ENCODE assay signal across 7 mouse cellular contexts in the genomic region with DNA sequence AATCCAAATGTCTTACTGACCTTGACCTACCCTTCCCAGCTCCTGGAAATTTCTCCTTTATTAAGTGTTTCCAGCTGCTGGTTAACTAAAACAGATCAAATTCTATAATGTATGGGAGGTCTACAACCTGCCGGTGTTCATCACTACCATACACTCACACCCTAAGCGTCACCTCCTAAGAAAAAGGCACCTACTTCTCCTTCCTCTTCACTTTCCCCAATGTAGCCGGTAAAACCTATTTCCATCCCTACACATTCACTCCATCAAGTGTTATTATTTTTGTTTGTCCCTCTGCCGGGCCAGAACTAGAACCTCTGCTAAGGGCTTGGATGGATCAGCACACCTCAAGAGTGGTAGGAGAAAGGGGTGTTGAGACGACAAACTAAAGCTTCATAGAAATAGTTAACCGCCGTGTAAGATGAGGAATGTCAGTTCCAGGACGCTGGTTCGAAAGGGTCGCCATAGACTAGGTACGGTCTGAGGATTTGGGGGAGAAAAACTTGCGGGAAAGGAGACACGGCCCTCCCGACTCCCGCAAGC. TPM values are rescaled to one million over a fixed set of nuclear protein-coding genes. Genes with fewer than 3 reads are reported as not detected.
A peak's percentile ranks its signal among the peaks of the same experiment; 100 is the strongest.
DNase-seq lines count a peak whose midpoint lies in the region; ATAC-seq and TF ChIP-seq lines count a peak whose summit lies in the region.

No protein-coding gene starts in this region.

- H3K4me3 ChIP-seq in spleen, adult 2 months (ENCODE audit: extremely low read depth, insufficient read depth, insufficient read length) = peak overlapping the region; percentile 73
- H3K4me3 ChIP-seq in forebrain, embryonic 10.5 days = peak overlapping the region; percentile 99
- peak overlapping the region; percentile 86 for H3K4me3 ChIP-seq in liver, embryonic 11.5 days (ENCODE audit: low read depth, low read length)

- no peak for TF ChIP-seq POLR2A in spleen, adult 2 months (IDR thresholded peaks at IDR 0.05; ENCODE audit: low read depth, low read length)

- H3K27me3 ChIP-seq in spleen, adult 2 months (ENCODE audit: control insufficient read depth, insufficient read depth, low read length) = no peaks in the 10 kb centered on the region
- peaks cover 14% of the 10 kb centered on the region; the same call in 1 of the 2 replicates for H3K27me3 ChIP-seq in forebrain, embryonic 10.5 days (ENCODE audit: poor library complexity, severe bottlenecking)
- no peaks in the 10 kb centered on the region for H3K27me3 ChIP-seq in liver, embryonic 11.5 days (replicated peaks; ENCODE audit: control insufficient read depth, insufficient read depth, low read length)

- peak; percentile 35 for ATAC-seq in liver, embryonic 11.5 days (replicated peaks; ENCODE audit: low FRiP score)

- no peak for DNase-seq in spleen, adult 2 months (ENCODE audit: low read depth in 1 of 2, low spot score in 2 of 2)
- no peak for DNase-seq in spleen, adult 12 weeks (ENCODE audit: low spot score)
- DNase-seq in forebrain, embryonic 10.5 days (ENCODE audit: extremely low spot score, low spot score) = no peak
- DNase-seq in liver, embryonic 11.5 days (ENCODE audit: low spot score) = no peak
- DNase-seq in natural killer cell, adult 2 months (ENCODE audit: low spot score in 2 of 2) = no peak
- no peak for DNase-seq in adrenal gland, postnatal 14 days
- DNase-seq in urinary bladder, adult 2 months (ENCODE audit: low spot score) = no peak

- H3K36me3 ChIP-seq in spleen, adult 2 months (ENCODE audit: control insufficient read depth, insufficient read depth, low read length) = peaks cover 2% of the 10 kb centered on the region; the same call in 1 of the 2 replicates
- peaks cover 27% of the 10 kb centered on the region for H3K36me3 ChIP-seq in forebrain, embryonic 10.5 days (replicated peaks)
- peaks cover 7% of the 10 kb centered on the region for H3K36me3 ChIP-seq in liver, embryonic 11.5 days (ENCODE audit: control insufficient read depth, insufficient read depth, low read length)

- no peak for TF ChIP-seq CTCF in spleen, adult 2 months (IDR thresholded peaks at IDR 0.05; ENCODE audit: extremely low read depth, insufficient read depth, insufficient read length, insufficient replicate concordance)

- peaks cover 5% of the 10 kb centered on the region; the same call in 1 of the 2 replicates for H3K4me1 ChIP-seq in spleen, adult 2 months (ENCODE audit: control insufficient read depth, insufficient read depth, insufficient read length)
- peaks cover 32% of the 10 kb centered on the region for H3K4me1 ChIP-seq in forebrain, embryonic 10.5 days
- H3K4me1 ChIP-seq in liver, embryonic 11.5 days (replicated peaks; ENCODE audit: control insufficient read depth, insufficient read depth, low read length) = peaks cover 12% of the 10 kb centered on the region

- 3% methylated on average over 15 of the region's 15 CpGs for WGBS in spleen, adult 2 months
- WGBS in forebrain, embryonic 10.5 days = 7% methylated on average over 15 of the region's 15 CpGs
- WGBS in liver, embryonic 11.5 days = 4% methylated on average over 15 of the region's 15 CpGs

- peak overlapping the region; percentile 90 for H3K9ac ChIP-seq in liver, embryonic 11.5 days (ENCODE audit: low read depth, low read length)

- peak overlapping the region; percentile 73 for H3K4me2 ChIP-seq in liver, embryonic 11.5 days

- no peak overlapping the region; the same call in 1 of the 2 replicates for H3K27ac ChIP-seq in spleen, adult 2 months (ENCODE audit: insufficient read depth, low read length)
- peak overlapping the region; percentile 98 for H3K27ac ChIP-seq in forebrain, embryonic 10.5 days
- no peak overlapping the region for H3K27ac ChIP-seq in liver, embryonic 11.5 days (ENCODE audit: low read depth, low read length)

- no peaks in the 10 kb centered on the region for H3K9me3 ChIP-seq in forebrain, embryonic 10.5 days
- no peaks in the 10 kb centered on the region for H3K9me3 ChIP-seq in liver, embryonic 11.5 days (ENCODE audit: control insufficient read depth, low read length)

RNA-seq across cellular contexts. Expression of a gene that starts 0.4 kb away (rescaled TPM):
- 2.2 and 2.6 TPM in 2 replicates for polyA plus RNA-seq in spleen, adult 2 months (2012; rRNA removed)
- polyA plus RNA-seq in forebrain, embryonic 10.5 days (2016; fragmentation: Nextera tagmentation; extraction: Ambion mirVana) = 11.6 and 11.9 TPM in 2 replicates
- 14.4 and 17.2 TPM in 2 replicates for polyA plus RNA-seq in liver, embryonic 11.5 days (2014; fragmentation: Nextera tagmentation; extraction: Ambion mirVana)
- total RNA-seq in adrenal gland, postnatal 14 days (2021) = 17.5 and 21.8 TPM in 2 replicates
- polyA plus RNA-seq in urinary bladder, adult 2 months (2012; rRNA removed) = 32.4 and 36.2 TPM in 2 replicates

RNA-seq across cellular contexts. Expression of a gene that starts 0.5 kb away (rescaled TPM):
- 1.4 and 3.5 TPM in 2 replicates for polyA plus RNA-seq in spleen, adult 2 months (2012; rRNA removed)
- 38.2 and 39.0 TPM in 2 replicates for polyA plus RNA-seq in forebrain, embryonic 10.5 days (2016; fragmentation: Nextera tagmentation; extraction: Ambion mirVana)
- polyA plus RNA-seq in liver, embryonic 11.5 days (2014; fragmentation: Nextera tagmentation; extraction: Ambion mirVana) = 27.7 and 30.7 TPM in 2 replicates
- 2.2 and 3.4 TPM in 2 replicates for total RNA-seq in adrenal gland, postnatal 14 days (2021)
- polyA plus RNA-seq in urinary bladder, adult 2 months (2012; rRNA removed) = 0.80 and 1.3 TPM in 2 replicates

RNA-seq across cellular contexts. Expression of a gene that starts 25.9 kb away (rescaled TPM):
- not detected in 2 replicates for polyA plus RNA-seq in spleen, adult 2 months (2012; rRNA removed)
- polyA plus RNA-seq in forebrain, embryonic 10.5 days (2016; fragmentation: Nextera tagmentation; extraction: Ambion mirVana) = not detected in 2 replicates
- not detected in 2 replicates for polyA plus RNA-seq in liver, embryonic 11.5 days (2014; fragmentation: Nextera tagmentation; extraction: Ambion mirVana)
- total RNA-seq in adrenal gland, postnatal 14 days (2021) = not detected in 2 replicates
- polyA plus RNA-seq in urinary bladder, adult 2 months (2012; rRNA removed) = not detected in 2 replicates

RNA-seq across cellular contexts. Expression of a gene that starts 35.3 kb away (rescaled TPM):
- polyA plus RNA-seq in spleen, adult 2 months (2012; rRNA removed) = 22.7 and 30.7 TPM in 2 replicates
- 8.0 and 9.7 TPM in 2 replicates for polyA plus RNA-seq in forebrain, embryonic 10.5 days (2016; fragmentation: Nextera tagmentation; extraction: Ambion mirVana)
- 5.7 and 6.0 TPM in 2 replicates for polyA plus RNA-seq in liver, embryonic 11.5 days (2014; fragmentation: Nextera tagmentation; extraction: Ambion mirVana)
- 2.0 and 5.2 TPM in 2 replicates for total RNA-seq in adrenal gland, postnatal 14 days (2021)
- polyA plus RNA-seq in urinary bladder, adult 2 months (2012; rRNA removed) = 4.5 and 4.7 TPM in 2 replicates

RNA-seq across cellular contexts. Expression of a gene that starts 36.4 kb away (rescaled TPM):
- polyA plus RNA-seq in spleen, adult 2 months (2012; rRNA removed) = 15.6 and 26.4 TPM in 2 replicates
- 8.2 and 8.5 TPM in 2 replicates for polyA plus RNA-seq in forebrain, embryonic 10.5 days (2016; fragmentation: Nextera tagmentation; extraction: Ambion mirVana)
- 11.8 and 12.1 TPM in 2 replicates for polyA plus RNA-seq in liver, embryonic 11.5 days (2014; fragmentation: Nextera tagmentation; extraction: Ambion mirVana)
- 15.0 and 23.8 TPM in 2 replicates for total RNA-seq in adrenal gland, postnatal 14 days (2021)
- 16.5 and 18.3 TPM in 2 replicates for polyA plus RNA-seq in urinary bladder, adult 2 months (2012; rRNA removed)
